In the genomic region with DNA sequence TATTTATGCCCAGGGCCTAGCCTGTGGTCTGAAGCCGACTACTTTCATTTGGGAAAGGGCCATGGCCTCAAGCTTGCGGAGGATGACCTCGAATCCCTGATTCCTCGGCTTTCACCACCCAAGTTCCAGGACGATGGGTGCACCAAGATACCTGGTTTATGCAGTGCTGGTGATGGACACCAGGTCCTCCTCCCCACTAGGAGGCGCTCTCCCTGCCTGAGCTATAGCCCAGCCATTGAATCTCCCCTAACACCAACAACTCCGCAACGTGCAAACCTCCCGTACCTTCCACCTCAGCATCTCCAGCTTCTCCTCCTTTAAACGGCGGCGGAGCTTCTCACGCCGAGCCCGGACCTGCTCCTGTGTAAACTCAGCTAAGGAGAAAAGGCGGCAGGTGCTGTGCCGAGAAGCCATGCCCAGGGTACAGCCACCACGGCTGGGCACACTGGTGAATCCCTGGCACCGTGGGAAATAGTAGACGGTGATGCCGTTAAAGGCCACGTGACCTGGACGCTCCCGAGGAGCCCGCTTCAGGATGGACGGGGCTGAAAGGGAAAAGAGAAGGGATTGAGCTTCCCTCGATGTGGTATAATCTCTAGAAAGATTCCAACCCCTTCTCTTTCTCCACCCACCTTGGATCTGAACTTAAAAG, we compare ENCODE assay signal across 11 mouse cellular contexts. TPM values are rescaled to one million over a fixed set of nuclear protein-coding genes. Genes with fewer than 3 reads are reported as not detected.
DNase-seq lines count a peak whose midpoint lies in the region; ATAC-seq and TF ChIP-seq lines count a peak whose summit lies in the region.
"Had no signal": no experiment of that assay in that cellular context is flagged by ENCODE, and none has a peak within 500 bp of the region (broad histone marks: within the 10 kb centered on the region; RNA-seq: fewer than 3 reads in every experiment).

No protein-coding gene starts in this region.

- no peak overlapping the region for H3K27ac ChIP-seq in intestine, postnatal 0 days (ENCODE audit: low read depth, low read length)
- H3K27ac ChIP-seq in intestine, embryonic 16.5 days (ENCODE audit: low read length): no peak overlapping the region
- no peak overlapping the region for H3K27ac ChIP-seq in thymus, adult 2 months (ENCODE audit: control insufficient read depth, insufficient read depth, low read length)
- no peak overlapping the region for H3K27ac ChIP-seq in forebrain, embryonic 12.5 days
- H3K27ac ChIP-seq: limb, embryonic 12.5 days had no signal

- H3K4me3 ChIP-seq in intestine, postnatal 0 days (ENCODE audit: low read depth, low read length): no peak overlapping the region
- H3K4me3 ChIP-seq in intestine, embryonic 16.5 days (ENCODE audit: low read length): no peak overlapping the region
- H3K4me3 ChIP-seq in thymus, adult 2 months (ENCODE audit: control insufficient read depth, insufficient read depth, low read length): no peak overlapping the region
- no peak overlapping the region for H3K4me3 ChIP-seq in forebrain, embryonic 12.5 days (replicated peaks)
- H3K4me3 ChIP-seq: limb, embryonic 12.5 days had no signal

- H3K4me2 ChIP-seq in intestine, postnatal 0 days (replicated peaks; ENCODE audit: low read depth): no peak overlapping the region
- no peak overlapping the region for H3K4me2 ChIP-seq in intestine, embryonic 16.5 days (ENCODE audit: low read depth, low read length)
- no peak overlapping the region for H3K4me2 ChIP-seq in forebrain, embryonic 12.5 days
- H3K4me2 ChIP-seq: limb, embryonic 12.5 days had no signal

- H3K9ac ChIP-seq in intestine, postnatal 0 days (ENCODE audit: low read depth, low read length): no peak overlapping the region
- no peak overlapping the region for H3K9ac ChIP-seq in intestine, embryonic 16.5 days (ENCODE audit: low read depth, low read length)
- no peak overlapping the region for H3K9ac ChIP-seq in forebrain, embryonic 12.5 days
- H3K9ac ChIP-seq: limb, embryonic 12.5 days had no signal

- H3K27me3 ChIP-seq in intestine, postnatal 0 days (replicated peaks; ENCODE audit: control insufficient read depth, insufficient read depth, low read length): no peaks in the 10 kb centered on the region
- H3K27me3 ChIP-seq in intestine, embryonic 16.5 days (replicated peaks; ENCODE audit: control insufficient read depth, insufficient read depth, low read length): no peaks in the 10 kb centered on the region
- H3K27me3 ChIP-seq in thymus, adult 2 months (ENCODE audit: control insufficient read depth, insufficient read depth, low read length): no peaks in the 10 kb centered on the region
- no peaks in the 10 kb centered on the region for H3K27me3 ChIP-seq in forebrain, embryonic 12.5 days
- H3K27me3 ChIP-seq: limb, embryonic 12.5 days had no signal

- DNase-seq in thymus, adult 2 months: peak; percentile 41
- no peak for DNase-seq in thymus, adult 18-20 months
- DNase-seq in cerebellum, postnatal 25 days: peak; percentile 41 to 54
- DNase-seq in ovary, adult 18-20 months (ENCODE audit: low spot score): no peak
- DNase-seq: gastrocnemius, postnatal 10 days had no signal

- H3K4me1 ChIP-seq in intestine, postnatal 0 days (replicated peaks; ENCODE audit: control insufficient read depth, insufficient read depth, low read length): no peaks in the 10 kb centered on the region
- H3K4me1 ChIP-seq in intestine, embryonic 16.5 days (ENCODE audit: control insufficient read depth, insufficient read depth, low read length): peaks cover 29% of the 10 kb centered on the region
- H3K4me1 ChIP-seq in thymus, adult 2 months (replicated peaks; ENCODE audit: control insufficient read depth, insufficient read depth, low read length): peaks cover 27% of the 10 kb centered on the region
- peaks cover 23% of the 10 kb centered on the region for H3K4me1 ChIP-seq in forebrain, embryonic 12.5 days

- WGBS in intestine, postnatal 0 days: 93% methylated on average over 27 of the region's 27 CpGs
- 92% methylated on average over 27 of the region's 27 CpGs for WGBS in intestine, embryonic 16.5 days
- WGBS in thymus, adult 2 months: 97% methylated on average over 27 of the region's 27 CpGs
- 93% methylated on average over 27 of the region's 27 CpGs for WGBS in forebrain, embryonic 12.5 days

- H3K36me3 ChIP-seq in intestine, postnatal 0 days (ENCODE audit: control insufficient read depth, insufficient read depth): peaks cover 35% of the 10 kb centered on the region
- H3K36me3 ChIP-seq in intestine, embryonic 16.5 days (ENCODE audit: control insufficient read depth, insufficient read depth, low read length): peaks cover 13% of the 10 kb centered on the region
- H3K36me3 ChIP-seq in thymus, adult 2 months (ENCODE audit: control insufficient read depth, insufficient read depth, low read length): peaks cover 46% of the 10 kb centered on the region
- H3K36me3 ChIP-seq in forebrain, embryonic 12.5 days (replicated peaks): 0 out of 2 replicates have a peak, but pooled peaks cover 4% of the 10 kb centered on the region

- H3K9me3 ChIP-seq in intestine, postnatal 0 days (ENCODE audit: control insufficient read depth): no peaks in the 10 kb centered on the region
- H3K9me3 ChIP-seq in intestine, embryonic 16.5 days (ENCODE audit: control insufficient read depth, low read length): no peaks in the 10 kb centered on the region
- H3K9me3 ChIP-seq in forebrain, embryonic 12.5 days: no peaks in the 10 kb centered on the region
- H3K9me3 ChIP-seq: limb, embryonic 12.5 days had no signal

- TF ChIP-seq CTCF in intestine, postnatal 0 days (IDR thresholded peaks at IDR 0.05; ENCODE audit: low read depth): peak; percentile 68
- peak; percentile 69; the same call in 1 of the 2 replicates for TF ChIP-seq CTCF in thymus, adult 2 months (IDR thresholded peaks at IDR 0.05; ENCODE audit: borderline replicate concordance, control insufficient read depth, extremely low read depth, insufficient read depth, low read length, poor library complexity)

- TF ChIP-seq POLR2A in thymus, adult 2 months (IDR thresholded peaks at IDR 0.05; ENCODE audit: control insufficient read depth, extremely low read depth, insufficient read depth, low read length, poor library complexity): no peak

- ATAC-seq in intestine, postnatal 0 days: no peak
- ATAC-seq in intestine, embryonic 16.5 days: no peak
- no peak for ATAC-seq in inflammation-experienced regulatory T-cells, adult 6 months
- ATAC-seq in forebrain, embryonic 12.5 days (ENCODE audit: low FRiP score): no peak
- ATAC-seq: hindbrain, embryonic 16.5 days had no signal

RNA-seq across cellular contexts. Expression of gene Csrnp1, which starts 10.5 kb away (rescaled TPM):
- polyA plus RNA-seq in intestine, postnatal 0 days (2015; fragmentation: Nextera tagmentation; extraction: Ambion mirVana): 3.8 and 4.2 TPM in 2 replicates
- 5.0 and 5.1 TPM in 2 replicates for polyA plus RNA-seq in intestine, embryonic 16.5 days (2015; fragmentation: Nextera tagmentation; extraction: Ambion mirVana)
- polyA plus RNA-seq in thymus, adult 2 months (2012; rRNA removed): 283 and 325 TPM in 2 replicates
- polyA plus RNA-seq in inflammation-experienced regulatory T-cells, adult 6 months (2017; shearing (Covaris generic)): 10 to 100 TPM; 21.7 to 47.3 (median 39.5) TPM
- 1.7 and 2.2 TPM in 2 replicates for polyA plus RNA-seq in forebrain, embryonic 12.5 days (2016; fragmentation: Nextera tagmentation; extraction: Ambion mirVana)

RNA-seq across cellular contexts. Expression of gene Ttc21a, which starts 36.6 kb away (rescaled TPM):
- polyA plus RNA-seq in intestine, postnatal 0 days (2015; fragmentation: Nextera tagmentation; extraction: Ambion mirVana): not detected in 2 replicates
- 0.04 TPM in 1 of 2 replicates, not detected in the other for polyA plus RNA-seq in intestine, embryonic 16.5 days (2015; fragmentation: Nextera tagmentation; extraction: Ambion mirVana)
- polyA plus RNA-seq in thymus, adult 2 months (2012; rRNA removed): 0.18 and 0.29 TPM in 2 replicates
- not detected for polyA plus RNA-seq in inflammation-experienced regulatory T-cells, adult 6 months (2017; shearing (Covaris generic))
- polyA plus RNA-seq in forebrain, embryonic 12.5 days (2016; fragmentation: Nextera tagmentation; extraction: Ambion mirVana): 0.24 and 0.36 TPM in 2 replicates

RNA-seq across cellular contexts. Expression of gene Gorasp1, which starts 36.6 kb away (rescaled TPM):
- polyA plus RNA-seq in intestine, postnatal 0 days (2015; fragmentation: Nextera tagmentation; extraction: Ambion mirVana): 14.4 and 16.4 TPM in 2 replicates
- 39.3 and 39.5 TPM in 2 replicates for polyA plus RNA-seq in intestine, embryonic 16.5 days (2015; fragmentation: Nextera tagmentation; extraction: Ambion mirVana)
- polyA plus RNA-seq in thymus, adult 2 months (2012; rRNA removed): 10.8 and 11.0 TPM in 2 replicates
- 1 to 10 TPM; 2.9 to 4.8 (median 4.5) TPM for polyA plus RNA-seq in inflammation-experienced regulatory T-cells, adult 6 months (2017; shearing (Covaris generic))
- polyA plus RNA-seq in forebrain, embryonic 12.5 days (2016; fragmentation: Nextera tagmentation; extraction: Ambion mirVana): 23.1 and 27.7 TPM in 2 replicates

RNA-seq across cellular contexts. Expression of gene Xirp1, which starts 49.4 kb away (rescaled TPM):
- 0.10 and 0.14 TPM in 2 replicates for polyA plus RNA-seq in intestine, postnatal 0 days (2015; fragmentation: Nextera tagmentation; extraction: Ambion mirVana)
- polyA plus RNA-seq in intestine, embryonic 16.5 days (2015; fragmentation: Nextera tagmentation; extraction: Ambion mirVana): 0.06 and 0.07 TPM in 2 replicates
- 0.24 and 2.3 TPM in 2 replicates for polyA plus RNA-seq in thymus, adult 2 months (2012; rRNA removed)
- not detected for polyA plus RNA-seq in inflammation-experienced regulatory T-cells, adult 6 months (2017; shearing (Covaris generic))
- polyA plus RNA-seq in forebrain, embryonic 12.5 days (2016; fragmentation: Nextera tagmentation; extraction: Ambion mirVana): 0.04 TPM in 1 of 2 replicates, not detected in the other
- polyA plus RNA-seq: hindbrain, embryonic 16.5 days had no signal

Comparison
In these comparisons a context has a peak if more than half of its experiments do, and no peak if none do; other contexts are left out.
1. DNase-seq: peak in thymus, adult 2 months (single experiment) and cerebellum, postnatal 25 days (2 of 2); none in thymus, adult 18-20 months (0 of 2) and ovary, adult 18-20 months (single experiment).